Mouse (Mus musculus): ENCODE results near the gene Gng11. TPM values are rescaled to one million over a fixed set of nuclear protein-coding genes. Genes with fewer than 3 reads are reported as not detected.

Gng11 gene
- polyA plus RNA-seq, 1 experiment from 2014 or later, result 166 TPM

- WGBS, result 79% methylated on average over 3 of the region's 3 CpGs
- no peaks in the 10 kb centered on the region for H3K27me3 ChIP-seq (ENCODE audit: control insufficient read depth, insufficient read depth, low read depth, low read length)
- H3K9ac ChIP-seq (ENCODE audit: low read length), result no peak overlapping the region
- H3K4me1 ChIP-seq (replicated peaks; ENCODE audit: control insufficient read depth, insufficient read depth, low read length), result peaks cover 3% of the 10 kb centered on the region
- no peak overlapping the region for H3K4me2 ChIP-seq (ENCODE audit: low read depth, low read length)
- H3K36me3 ChIP-seq (ENCODE audit: control insufficient read depth, insufficient read depth, low read length), result no peaks in the 10 kb centered on the region
- H3K4me3 ChIP-seq (ENCODE audit: low read length), result no peak overlapping the region
- H3K9me3 ChIP-seq (ENCODE audit: control insufficient read depth, low read length), result no peaks in the 10 kb centered on the region
- no peak overlapping the region for H3K27ac ChIP-seq (ENCODE audit: low read length)
- no peak for ATAC-seq (ENCODE audit: low read depth)
These were observed 3.0 kb upstream of the Gng11 start for GRCm38 (mm10) chr6:4000716-4001115.

GRCm38 (mm10) chr6:4003445-4003844 is 259 bp upstream of the Gng11 start:
- Histone ChIP-seq H3K36me3 (ENCODE audit: control insufficient read depth, insufficient read depth, low read length) (peaks cover under 1% of the 10 kb centered on the region; the same call in 1 of the 2 replicates), H3K4me1 (replicated peaks; ENCODE audit: control insufficient read depth, insufficient read depth, low read length) (peaks cover 7% of the 10 kb centered on the region), H3K4me3 (ENCODE audit: low read length) (peak overlapping the region; percentile 62), H3K4me2 (ENCODE audit: low read depth, low read length) (peak overlapping the region; percentile 64), H3K9me3 (ENCODE audit: control insufficient read depth, low read length) (no peaks in the 10 kb centered on the region), H3K9ac (ENCODE audit: low read length) (peak overlapping the region; percentile 6; the same call in 1 of the 2 replicates), H3K27me3 (ENCODE audit: control insufficient read depth, insufficient read depth, low read depth, low read length) (no peaks in the 10 kb centered on the region), H3K27ac (ENCODE audit: low read length) (peak overlapping the region; percentile 97)
- WGBS, result 13% methylated on average over 4 of the region's 4 CpGs
- ATAC-seq (ENCODE audit: low read depth), result peak; percentile 48

- ATAC-seq (ENCODE audit: low read depth), result no peak
- Histone ChIP-seq H3K4me2 (ENCODE audit: low read depth, low read length) (peak overlapping the region; percentile 64), H3K9me3 (ENCODE audit: control insufficient read depth, low read length) (no peaks in the 10 kb centered on the region), H3K4me3 (ENCODE audit: low read length) (peak overlapping the region; percentile 62), H3K27me3 (ENCODE audit: control insufficient read depth, insufficient read depth, low read depth, low read length) (no peaks in the 10 kb centered on the region), H3K27ac (ENCODE audit: low read length) (no peak overlapping the region; the same call in 1 of the 2 replicates), H3K4me1 (replicated peaks; ENCODE audit: control insufficient read depth, insufficient read depth, low read length) (peaks cover 10% of the 10 kb centered on the region), H3K9ac (ENCODE audit: low read length) (peak overlapping the region; percentile 63; the same call in 1 of the 2 replicates), H3K36me3 (ENCODE audit: control insufficient read depth, insufficient read depth, low read length) (peaks cover 3% of the 10 kb centered on the region; the same call in 1 of the 2 replicates)
- WGBS, result 30% methylated on average over 2 of the region's 2 CpGs
These were observed 1.1 kb downstream of the Gng11 start for GRCm38 (mm10) chr6:4004808-4005207.

GRCm38 (mm10) chr6:4008501-4009040 is 4.9 kb downstream of the Gng11 start:
- no peaks in the 10 kb centered on the region for H3K27me3 ChIP-seq (ENCODE audit: control insufficient read depth, insufficient read depth, low read depth, low read length)
- H3K9me3 ChIP-seq (ENCODE audit: control insufficient read depth, low read length), result no peaks in the 10 kb centered on the region
- no peak for ATAC-seq (ENCODE audit: low read depth)
- peaks cover 3% of the 10 kb centered on the region; the same call in 1 of the 2 replicates for H3K36me3 ChIP-seq (ENCODE audit: control insufficient read depth, insufficient read depth, low read length)
- H3K4me3 ChIP-seq (ENCODE audit: low read length), result no peak overlapping the region
- no peak overlapping the region for H3K4me2 ChIP-seq (ENCODE audit: low read depth, low read length)
- peak overlapping the region; percentile 33 for H3K27ac ChIP-seq (ENCODE audit: low read length)
- H3K4me1 ChIP-seq (replicated peaks; ENCODE audit: control insufficient read depth, insufficient read depth, low read length), result peaks cover 7% of the 10 kb centered on the region
- 27% methylated on average over 2 of the region's 2 CpGs for WGBS
- H3K9ac ChIP-seq (ENCODE audit: low read length), result no peak overlapping the region

- H3K27ac ChIP-seq (ENCODE audit: low read length), result no peak overlapping the region
- no peaks in the 10 kb centered on the region for H3K27me3 ChIP-seq (ENCODE audit: control insufficient read depth, insufficient read depth, low read depth, low read length)
- ATAC-seq (ENCODE audit: low read depth), result peak; percentile 62
- H3K4me1 ChIP-seq (replicated peaks; ENCODE audit: control insufficient read depth, insufficient read depth, low read length), result peaks cover 7% of the 10 kb centered on the region
- no peak overlapping the region for H3K4me3 ChIP-seq (ENCODE audit: low read length)
- H3K9me3 ChIP-seq (ENCODE audit: control insufficient read depth, low read length), result no peaks in the 10 kb centered on the region
- H3K4me2 ChIP-seq (ENCODE audit: low read depth, low read length), result no peak overlapping the region
- peaks cover 3% of the 10 kb centered on the region; the same call in 1 of the 2 replicates for H3K36me3 ChIP-seq (ENCODE audit: control insufficient read depth, insufficient read depth, low read length)
- no peak overlapping the region for H3K9ac ChIP-seq (ENCODE audit: low read length)
These were observed 5.8 kb downstream of the Gng11 start for GRCm38 (mm10) chr6:4009548-4009947.

GRCm38 (mm10) chr6:4022645-4023044 is 18.9 kb downstream of the Gng11 start:
- Histone ChIP-seq H3K9me3 (ENCODE audit: control insufficient read depth, low read length) (no peaks in the 10 kb centered on the region), H3K9ac (ENCODE audit: low read length) (no peak overlapping the region), H3K4me2 (ENCODE audit: low read depth, low read length) (no peak overlapping the region), H3K4me1 (replicated peaks; ENCODE audit: control insufficient read depth, insufficient read depth, low read length) (no peaks in the 10 kb centered on the region), H3K27me3 (ENCODE audit: control insufficient read depth, insufficient read depth, low read depth, low read length) (no peaks in the 10 kb centered on the region), H3K4me3 (ENCODE audit: low read length) (no peak overlapping the region), H3K36me3 (ENCODE audit: control insufficient read depth, insufficient read depth, low read length) (no peaks in the 10 kb centered on the region), H3K27ac (ENCODE audit: low read length) (no peak overlapping the region)
- 34% methylated on average over 1 of the region's 1 CpGs for WGBS
- no peak for ATAC-seq (ENCODE audit: low read depth)

- H3K27ac ChIP-seq (ENCODE audit: low read length), result no peak overlapping the region
- no peak overlapping the region for H3K9ac ChIP-seq (ENCODE audit: low read length)
- no peak overlapping the region for H3K4me3 ChIP-seq (ENCODE audit: low read length)
- H3K4me2 ChIP-seq (ENCODE audit: low read depth, low read length), result no peak overlapping the region
- no peak for ATAC-seq (ENCODE audit: low read depth)
- H3K36me3 ChIP-seq (ENCODE audit: control insufficient read depth, insufficient read depth, low read length), result no peaks in the 10 kb centered on the region
- no peaks in the 10 kb centered on the region for H3K27me3 ChIP-seq (ENCODE audit: control insufficient read depth, insufficient read depth, low read depth, low read length)
- no peaks in the 10 kb centered on the region for H3K9me3 ChIP-seq (ENCODE audit: control insufficient read depth, low read length)
- WGBS, result 41% methylated on average over 2 of the region's 2 CpGs
- no peaks in the 10 kb centered on the region for H3K4me1 ChIP-seq (replicated peaks; ENCODE audit: control insufficient read depth, insufficient read depth, low read length)
These were observed 22.7 kb downstream of the Gng11 start for GRCm38 (mm10) chr6:4026367-4026766.

GRCm38 (mm10) chr6:4030956-4031355 is 27.3 kb downstream of the Gng11 start:
- H3K4me2 ChIP-seq (ENCODE audit: low read depth, low read length), result no peak overlapping the region
- ATAC-seq (ENCODE audit: low read depth), result no peak
- H3K27ac ChIP-seq (ENCODE audit: low read length), result no peak overlapping the region
- no peaks in the 10 kb centered on the region for H3K9me3 ChIP-seq (ENCODE audit: control insufficient read depth, low read length)
- no peak overlapping the region for H3K9ac ChIP-seq (ENCODE audit: low read length)
- H3K36me3 ChIP-seq (ENCODE audit: control insufficient read depth, insufficient read depth, low read length), result no peaks in the 10 kb centered on the region
- no peak overlapping the region for H3K4me3 ChIP-seq (ENCODE audit: low read length)
- 74% methylated on average over 3 of the region's 3 CpGs for WGBS
- no peaks in the 10 kb centered on the region for H3K27me3 ChIP-seq (ENCODE audit: control insufficient read depth, insufficient read depth, low read depth, low read length)
- H3K4me1 ChIP-seq (replicated peaks; ENCODE audit: control insufficient read depth, insufficient read depth, low read length), result no peaks in the 10 kb centered on the region

- Histone ChIP-seq H3K9me3 (ENCODE audit: control insufficient read depth, low read length) (no peaks in the 10 kb centered on the region), H3K4me1 (replicated peaks; ENCODE audit: control insufficient read depth, insufficient read depth, low read length) (no peaks in the 10 kb centered on the region), H3K9ac (ENCODE audit: low read length) (no peak overlapping the region), H3K27ac (ENCODE audit: low read length) (no peak overlapping the region), H3K4me2 (ENCODE audit: low read depth, low read length) (no peak overlapping the region), H3K4me3 (ENCODE audit: low read length) (no peak overlapping the region), H3K27me3 (ENCODE audit: control insufficient read depth, insufficient read depth, low read depth, low read length) (no peaks in the 10 kb centered on the region), H3K36me3 (ENCODE audit: control insufficient read depth, insufficient read depth, low read length) (no peaks in the 10 kb centered on the region)
- no peak for ATAC-seq (ENCODE audit: low read depth)
- 61% methylated on average over 1 of the region's 1 CpGs for WGBS
These were observed 38.1 kb downstream of the Gng11 start for GRCm38 (mm10) chr6:4041821-4042220.

- 86% methylated on average over 1 of the region's 1 CpGs for WGBS
- H3K4me2 ChIP-seq (ENCODE audit: low read depth, low read length), result no peak overlapping the region
- no peak overlapping the region for H3K4me3 ChIP-seq (ENCODE audit: low read length)
- ATAC-seq (ENCODE audit: low read depth), result no peak
- no peak overlapping the region for H3K27ac ChIP-seq (ENCODE audit: low read length)
- H3K27me3 ChIP-seq (ENCODE audit: control insufficient read depth, insufficient read depth, low read depth, low read length), result no peaks in the 10 kb centered on the region
- H3K36me3 ChIP-seq (ENCODE audit: control insufficient read depth, insufficient read depth, low read length), result no peaks in the 10 kb centered on the region
- H3K4me1 ChIP-seq (replicated peaks; ENCODE audit: control insufficient read depth, insufficient read depth, low read length), result no peaks in the 10 kb centered on the region
- no peak overlapping the region for H3K9ac ChIP-seq (ENCODE audit: low read length)
- no peaks in the 10 kb centered on the region for H3K9me3 ChIP-seq (ENCODE audit: control insufficient read depth, low read length)
These were observed 43.5 kb downstream of the Gng11 start for GRCm38 (mm10) chr6:4047200-4047599.
